Mouse (Mus musculus): ENCODE measurements around the gene Pigs. TPM values are rescaled to one million over a fixed set of nuclear protein-coding genes. Genes with fewer than 3 reads are reported as not detected.

Pigs gene
- polyA plus RNA-seq, 1 experiment: 94.2 TPM

DNA sequence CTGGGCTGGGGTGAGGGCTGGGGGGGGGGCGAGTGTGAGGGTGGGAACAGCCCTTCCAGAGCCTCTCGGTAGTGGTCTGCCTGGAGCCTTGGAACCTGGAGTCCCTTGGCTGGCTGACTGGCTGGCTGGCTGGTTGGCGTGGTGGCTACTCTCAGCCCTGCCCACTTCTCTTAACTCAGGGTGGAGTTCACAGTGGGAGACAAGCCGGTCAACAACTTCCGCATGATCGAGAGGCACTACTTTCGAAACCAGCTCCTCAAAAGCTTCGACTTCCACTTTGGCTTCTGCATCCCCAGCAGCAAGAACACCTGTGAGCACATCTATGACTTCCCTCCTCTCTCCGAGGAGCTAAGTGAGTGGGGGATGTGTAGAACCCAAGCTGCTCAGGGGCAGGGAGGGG lies 19.7 kb downstream of the Pigs start:
- 72% methylated on average over 9 of the region's 9 CpGs for WGBS

GRCm38 (mm10) chr11:78348474-78348873 lies 20.3 kb downstream of the Pigs start:
- no peak for DNase-seq
- Histone ChIP-seq H3K27me3 (ENCODE audit: control insufficient read depth, insufficient read depth, low read length) (no peaks in the 10 kb centered on the region), H3K27ac (ENCODE audit: insufficient read depth, low read length) (no peak overlapping the region), H3K4me1 (ENCODE audit: control insufficient read depth, insufficient read depth, low read length) (peaks cover 7% of the 10 kb centered on the region; the same call in 1 of the 2 replicates), H3K4me3 (replicated peaks; ENCODE audit: insufficient read depth, low read depth, low read length) (no peak overlapping the region)
- WGBS: 54% methylated on average over 7 of the region's 7 CpGs
- TF ChIP-seq CTCF (IDR thresholded peaks at IDR 0.05; ENCODE audit: borderline replicate concordance, insufficient read depth, low read depth, low read length): no peak
- no peak for TF ChIP-seq POLR2A (IDR thresholded peaks at IDR 0.05; ENCODE audit: borderline replicate concordance, insufficient read depth, low read length)

More for the DNA sequence above, 19.7 kb downstream of the Pigs start:
- H3K27me3 ChIP-seq (ENCODE audit: control insufficient read depth, insufficient read depth, low read length): no peaks in the 10 kb centered on the region
- H3K27ac ChIP-seq (ENCODE audit: insufficient read depth, low read length): no peak overlapping the region
- TF ChIP-seq POLR2A (IDR thresholded peaks at IDR 0.05; ENCODE audit: borderline replicate concordance, insufficient read depth, low read length) (no peak), CTCF (IDR thresholded peaks at IDR 0.05; ENCODE audit: borderline replicate concordance, insufficient read depth, low read depth, low read length) (no peak)
- H3K4me3 ChIP-seq (replicated peaks; ENCODE audit: insufficient read depth, low read depth, low read length): no peak overlapping the region
- DNase-seq: no peak
- peaks cover 7% of the 10 kb centered on the region; the same call in 1 of the 2 replicates for H3K4me1 ChIP-seq (ENCODE audit: control insufficient read depth, insufficient read depth, low read length)

GRCm38 (mm10) chr11:78349441-78350358 lies 21.5 kb downstream of the Pigs start:
- 84% methylated on average over 4 of the region's 4 CpGs for WGBS

GRCm38 (mm10) chr11:78353081-78353480 lies 24.9 kb downstream of the Pigs start:
- 97% methylated on average over 1 of the region's 1 CpGs for WGBS
- TF ChIP-seq CTCF (IDR thresholded peaks at IDR 0.05; ENCODE audit: borderline replicate concordance, insufficient read depth, low read depth, low read length): no peak
- TF ChIP-seq POLR2A (IDR thresholded peaks at IDR 0.05; ENCODE audit: borderline replicate concordance, insufficient read depth, low read length): no peak
- no peak overlapping the region for H3K4me3 ChIP-seq (replicated peaks; ENCODE audit: insufficient read depth, low read depth, low read length)
- no peak for DNase-seq
- H3K27ac ChIP-seq (ENCODE audit: insufficient read depth, low read length): no peak overlapping the region
- H3K4me1 ChIP-seq (ENCODE audit: control insufficient read depth, insufficient read depth, low read length): peaks cover 7% of the 10 kb centered on the region; the same call in 1 of the 2 replicates
- no peaks in the 10 kb centered on the region for H3K27me3 ChIP-seq (ENCODE audit: control insufficient read depth, insufficient read depth, low read length)

More at GRCm38 (mm10) chr11:78349441-78350358, 21.5 kb downstream of the Pigs start:
- Histone ChIP-seq H3K27me3 (ENCODE audit: control insufficient read depth, insufficient read depth, low read length) (no peaks in the 10 kb centered on the region), H3K27ac (ENCODE audit: insufficient read depth, low read length) (no peak overlapping the region), H3K4me1 (ENCODE audit: control insufficient read depth, insufficient read depth, low read length) (peaks cover 2% of the 10 kb centered on the region; the same call in 1 of the 2 replicates), H3K4me3 (replicated peaks; ENCODE audit: insufficient read depth, low read depth, low read length) (no peak overlapping the region)
- no peak for TF ChIP-seq POLR2A (IDR thresholded peaks at IDR 0.05; ENCODE audit: borderline replicate concordance, insufficient read depth, low read length)
- TF ChIP-seq CTCF (IDR thresholded peaks at IDR 0.05; ENCODE audit: borderline replicate concordance, insufficient read depth, low read depth, low read length): no peak
- DNase-seq: no peak

GRCm38 (mm10) chr11:78354905-78355304 lies 26.7 kb downstream of the Pigs start:
- TF ChIP-seq POLR2A (IDR thresholded peaks at IDR 0.05; ENCODE audit: borderline replicate concordance, insufficient read depth, low read length) (no peak), CTCF (IDR thresholded peaks at IDR 0.05; ENCODE audit: borderline replicate concordance, insufficient read depth, low read depth, low read length) (no peak)
- no peaks in the 10 kb centered on the region for H3K27me3 ChIP-seq (ENCODE audit: control insufficient read depth, insufficient read depth, low read length)
- no peak overlapping the region for H3K4me3 ChIP-seq (replicated peaks; ENCODE audit: insufficient read depth, low read depth, low read length)
- H3K4me1 ChIP-seq (ENCODE audit: control insufficient read depth, insufficient read depth, low read length): peaks cover 7% of the 10 kb centered on the region; the same call in 1 of the 2 replicates
- 80% methylated on average over 6 of the region's 6 CpGs for WGBS
- H3K27ac ChIP-seq (ENCODE audit: insufficient read depth, low read length): no peak overlapping the region
- no peak for DNase-seq

DNA sequence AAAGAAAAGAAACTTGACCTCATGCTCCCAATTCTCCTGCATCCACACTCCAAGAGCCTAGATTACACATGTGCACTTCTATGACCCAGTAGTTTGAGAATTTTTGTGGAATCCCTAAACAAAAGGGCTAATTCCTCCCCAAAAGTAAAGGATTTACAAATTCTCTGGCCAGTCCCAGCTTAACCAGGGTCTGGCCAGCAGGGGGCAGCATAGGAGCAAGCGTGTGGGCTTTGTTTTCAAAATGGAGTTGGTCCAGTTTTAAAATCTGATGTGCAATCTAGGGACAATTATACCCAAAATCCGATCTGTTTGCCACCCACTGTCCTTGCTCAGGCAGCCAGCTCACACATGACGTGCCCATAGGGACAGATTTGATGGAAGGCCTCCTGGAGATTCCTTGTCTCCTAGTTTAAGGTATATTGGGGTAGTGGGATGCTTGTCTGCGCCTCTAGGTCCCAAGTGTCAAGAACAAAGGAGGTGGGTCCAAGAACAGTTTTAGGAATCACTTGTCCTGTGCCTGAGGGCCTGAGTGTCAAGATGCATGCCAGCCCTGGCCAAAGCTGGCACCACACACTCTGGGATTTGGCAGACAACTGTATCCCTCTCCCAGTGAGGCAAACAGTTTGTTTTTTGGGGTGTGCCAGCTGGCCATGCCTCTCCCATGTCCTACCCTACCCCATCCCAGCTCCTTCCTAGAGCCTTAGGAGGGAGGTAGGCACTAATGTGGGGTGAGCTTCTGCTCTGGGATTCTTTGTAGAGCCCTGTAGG lies 27.4 kb downstream of the Pigs start:
- Histone ChIP-seq H3K27me3 (ENCODE audit: control insufficient read depth, insufficient read depth, low read length) (no peaks in the 10 kb centered on the region), H3K4me1 (ENCODE audit: control insufficient read depth, insufficient read depth, low read length) (peaks cover 7% of the 10 kb centered on the region; the same call in 1 of the 2 replicates), H3K4me3 (replicated peaks; ENCODE audit: insufficient read depth, low read depth, low read length) (no peak overlapping the region), H3K27ac (ENCODE audit: insufficient read depth, low read length) (no peak overlapping the region)
- DNase-seq: peak; percentile 64 to 71
- 14% methylated on average over 4 of the region's 4 CpGs for WGBS
- TF ChIP-seq CTCF (IDR thresholded peaks at IDR 0.05; ENCODE audit: borderline replicate concordance, insufficient read depth, low read depth, low read length) (peak; percentile 71), POLR2A (IDR thresholded peaks at IDR 0.05; ENCODE audit: borderline replicate concordance, insufficient read depth, low read length) (no peak)

DNA sequence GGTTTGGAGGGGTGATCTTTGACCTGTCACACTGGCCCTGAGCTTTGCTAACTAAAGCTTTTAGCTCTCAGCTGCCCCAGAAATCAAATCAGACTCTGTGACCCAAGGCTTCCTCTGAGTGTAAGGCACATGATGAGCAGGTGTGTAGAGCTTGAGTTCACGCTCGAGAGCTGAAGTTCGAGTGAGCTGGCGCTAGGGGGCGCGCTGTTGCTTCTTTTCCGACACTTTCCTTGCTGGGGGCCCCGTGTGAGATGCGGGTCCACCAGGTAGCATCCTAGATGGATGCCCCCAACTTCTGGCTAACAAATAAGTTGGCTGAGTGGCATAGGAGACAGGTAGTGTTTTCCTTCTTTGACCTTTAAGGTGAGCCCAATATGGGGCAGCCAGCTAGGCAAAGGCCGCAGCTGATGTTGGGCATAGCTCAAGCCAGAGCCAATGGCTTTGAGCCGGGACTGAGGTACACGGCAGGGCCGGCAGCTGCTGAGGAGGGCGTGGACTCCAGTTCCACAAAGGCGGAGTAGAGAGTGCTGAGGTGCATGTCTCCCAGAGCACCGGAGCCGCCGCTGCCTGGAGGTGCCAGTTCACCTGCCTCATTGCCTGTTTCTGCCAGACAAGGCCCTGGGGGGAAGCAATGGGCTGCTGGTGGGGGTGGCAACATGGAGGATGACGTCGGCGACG lies 30.3 kb downstream of the Pigs start:
- 20% methylated on average over 22 of the region's 22 CpGs for WGBS
- Histone ChIP-seq H3K4me3 (replicated peaks; ENCODE audit: insufficient read depth, low read depth, low read length) (no peak overlapping the region), H3K4me1 (ENCODE audit: control insufficient read depth, insufficient read depth, low read length) (peaks cover 7% of the 10 kb centered on the region; the same call in 1 of the 2 replicates), H3K27me3 (ENCODE audit: control insufficient read depth, insufficient read depth, low read length) (no peaks in the 10 kb centered on the region), H3K27ac (ENCODE audit: insufficient read depth, low read length) (no peak overlapping the region)
- TF ChIP-seq POLR2A (IDR thresholded peaks at IDR 0.05; ENCODE audit: borderline replicate concordance, insufficient read depth, low read length) (no peak), CTCF (IDR thresholded peaks at IDR 0.05; ENCODE audit: borderline replicate concordance, insufficient read depth, low read depth, low read length) (peak; percentile 50)
- peak in 1 of 2 experiments; percentile 29 for DNase-seq
